Mouse (Mus musculus) neural tube, embryonic 12.5 days (tissue): ENCODE data around the gene Frrs1l. TPM values are rescaled to one million over a fixed set of nuclear protein-coding genes. Genes with fewer than 3 reads are reported as not detected.

Experiments used
- ATAC-seq: fragments of 200-750 bp; cut with Nextera tagmentation; 2 replicates; pipeline ENCODE4 v1.8.0; 2017; ENCODE audit warnings: low read depth, mild to moderate bottlenecking, moderate TSS enrichment, moderate library complexity; ENCODE audit not compliant: low FRiP score
- H3K27ac ChIP-seq: fragments of 300-500 bp; sonication (generic); 2 replicates; pipeline ENCODE4 v1.5.1; 2016
- H3K27me3 ChIP-seq: fragments of 300-500 bp; sonication (generic); replicated peaks from 2 replicates; pipeline ENCODE4 v1.6.1; 2016; ENCODE audit warnings: mild to moderate bottlenecking
- H3K36me3 ChIP-seq: fragments of 300-500 bp; sonication (generic); 2 replicates; pipeline ENCODE4 v1.6.1; 2016; ENCODE audit warnings: mild to moderate bottlenecking
- H3K4me1 ChIP-seq: fragments of 300-500 bp; sonication (generic); 2 replicates; pipeline ENCODE4 v1.6.1; 2016
- H3K4me2 ChIP-seq: fragments of 300-500 bp; sonication (generic); replicated peaks from 2 replicates; pipeline ENCODE4 v1.6.1; 2016; ENCODE audit warnings: mild to moderate bottlenecking
- H3K4me3 ChIP-seq: fragments of 300-500 bp; sonication (generic); 2 replicates; pipeline ENCODE4 v1.5.1; 2016
- H3K9ac ChIP-seq: fragments of 300-500 bp; sonication (generic); 2 replicates; pipeline ENCODE4 v1.6.1; 2016; ENCODE audit warnings: mild to moderate bottlenecking
- H3K9me3 ChIP-seq: fragments of 300-500 bp; sonication (generic); 2 replicates; pipeline ENCODE4 v1.6.1; 2016; ENCODE audit warnings: mild to moderate bottlenecking
- WGBS: fragments of 180-500 bp; shearing (Covaris S2); methylation state at CpG from one replicate; pipeline ENCODE4 v1.1.7; 2016; 5-methylcytosine and 5-hydroxymethylcytosine counted together
- polyA plus RNA-seq: library from polyadenylated mRNA; unstranded; fragments of >200 nt; fragmentation: Nextera tagmentation; extraction: Ambion mirVana; gene quantifications from 2 replicates; pipeline ENCODE4 v1.2.1, GENCODE M21; 2016

Frrs1l gene
- polyA plus RNA-seq, 1 experiment from 2014 or later: 11.9 TPM

DNA sequence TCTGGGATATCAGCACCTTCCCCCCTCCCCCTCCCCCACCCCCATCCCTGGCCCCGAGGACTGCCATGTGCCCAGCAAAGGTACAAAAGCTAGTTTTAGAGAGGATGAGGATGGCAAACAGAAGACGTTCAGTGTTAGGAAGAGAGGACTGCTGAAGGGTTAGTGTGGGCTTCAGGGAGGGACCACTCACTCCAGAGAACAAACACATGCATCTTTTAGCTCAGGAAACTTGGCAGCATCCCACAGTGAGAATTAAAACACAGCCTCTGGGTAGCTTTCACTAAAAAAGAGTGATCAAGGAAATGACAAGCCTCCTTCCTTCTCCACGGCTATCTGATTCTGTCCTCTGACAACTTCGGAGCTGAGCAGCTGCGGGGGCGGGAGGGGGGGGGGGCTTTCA lies 20.7 kb upstream of the Frrs1l start:
- no peak overlapping the region for H3K4me3 ChIP-seq
- H3K27me3 ChIP-seq: no peaks in the 10 kb centered on the region
- no peak for ATAC-seq
- no peaks in the 10 kb centered on the region for H3K36me3 ChIP-seq
- no peak overlapping the region for H3K4me2 ChIP-seq
- no peak overlapping the region for H3K9ac ChIP-seq
- H3K4me1 ChIP-seq: no peaks in the 10 kb centered on the region
- WGBS: 30% methylated on average over 6 of the region's 6 CpGs
- H3K9me3 ChIP-seq: no peaks in the 10 kb centered on the region
- no peak overlapping the region for H3K27ac ChIP-seq

DNA sequence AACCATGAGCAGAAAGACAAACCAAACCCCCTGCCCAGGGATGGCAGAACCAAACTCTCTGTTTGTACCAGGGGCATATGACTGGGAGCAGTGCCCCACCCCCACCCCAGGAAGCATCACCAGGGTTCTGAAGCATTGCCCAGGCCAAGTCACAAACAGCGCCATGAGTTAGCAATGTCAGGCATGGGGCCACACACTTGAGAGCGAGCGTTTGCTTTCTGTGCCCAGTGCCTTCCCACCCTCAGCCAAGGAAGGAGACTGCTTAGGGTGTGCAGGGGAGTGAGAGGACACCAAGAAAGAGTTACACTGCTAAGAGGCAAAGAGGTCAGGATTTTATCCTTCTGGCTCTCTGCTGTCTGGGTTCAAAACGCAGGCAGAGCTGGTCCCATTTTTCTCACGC lies 20.2 kb upstream of the Frrs1l start:
- no peak for ATAC-seq
- no peaks in the 10 kb centered on the region for H3K4me1 ChIP-seq
- no peak overlapping the region for H3K27ac ChIP-seq
- no peak overlapping the region for H3K4me2 ChIP-seq
- H3K27me3 ChIP-seq: no peaks in the 10 kb centered on the region
- H3K36me3 ChIP-seq: no peaks in the 10 kb centered on the region
- H3K4me3 ChIP-seq: no peak overlapping the region
- no peaks in the 10 kb centered on the region for H3K9me3 ChIP-seq
- 56% methylated on average over 5 of the region's 5 CpGs for WGBS
- no peak overlapping the region for H3K9ac ChIP-seq

DNA sequence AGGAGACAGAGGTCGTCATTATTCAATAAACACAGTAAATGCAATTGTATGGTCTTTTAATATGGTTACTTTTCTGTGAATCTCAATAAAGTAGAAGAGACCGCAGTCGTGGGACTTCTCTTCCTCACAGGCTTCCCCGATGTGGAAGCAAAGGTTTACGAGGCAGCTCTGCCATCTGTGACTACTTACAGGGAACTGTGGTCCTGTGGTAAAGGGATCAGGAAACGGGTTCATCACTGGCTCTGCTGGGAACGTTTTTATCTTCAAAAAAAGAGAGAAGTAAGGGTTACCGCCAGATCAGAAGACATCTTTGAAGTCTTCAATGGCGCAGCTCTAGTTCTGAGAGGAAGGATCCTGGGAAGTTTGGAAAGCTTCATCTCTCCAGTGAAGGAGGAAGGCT lies 17.5 kb upstream of the Frrs1l start:
- no peak overlapping the region for H3K27ac ChIP-seq
- no peaks in the 10 kb centered on the region for H3K27me3 ChIP-seq
- no peaks in the 10 kb centered on the region for H3K9me3 ChIP-seq
- no peaks in the 10 kb centered on the region for H3K36me3 ChIP-seq
- H3K9ac ChIP-seq: no peak overlapping the region
- H3K4me2 ChIP-seq: no peak overlapping the region
- no peak for ATAC-seq
- no peak overlapping the region for H3K4me3 ChIP-seq
- WGBS: 74% methylated on average over 9 of the region's 9 CpGs
- no peaks in the 10 kb centered on the region for H3K4me1 ChIP-seq

DNA sequence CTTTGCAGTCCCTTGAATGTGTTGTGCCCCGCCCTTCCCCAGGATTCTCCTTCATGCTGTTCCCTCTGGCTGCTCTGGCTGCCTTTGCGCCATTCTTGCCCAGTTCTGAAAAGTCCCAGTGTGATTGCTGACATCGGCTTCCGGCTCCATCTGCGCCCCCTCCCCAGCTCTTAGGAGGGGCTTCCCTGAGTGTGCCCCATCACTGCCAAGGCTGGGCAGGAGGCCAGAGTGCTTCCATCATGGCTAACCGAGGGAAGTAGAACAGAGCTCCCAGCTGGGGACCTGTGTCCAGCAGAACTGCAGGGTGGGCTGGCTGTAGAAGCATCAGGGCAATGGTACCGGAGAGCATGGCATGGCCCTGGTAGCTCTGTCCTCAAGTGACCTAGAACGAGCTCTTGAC lies 14.8 kb upstream of the Frrs1l start:
- Histone ChIP-seq H3K27me3 (no peaks in the 10 kb centered on the region), H3K4me1 (no peaks in the 10 kb centered on the region), H3K27ac (no peak overlapping the region), H3K4me2 (no peak overlapping the region), H3K9me3 (no peaks in the 10 kb centered on the region), H3K9ac (no peak overlapping the region), H3K4me3 (no peak overlapping the region), H3K36me3 (no peaks in the 10 kb centered on the region)
- 81% methylated on average over 8 of the region's 8 CpGs for WGBS
- no peak for ATAC-seq

DNA sequence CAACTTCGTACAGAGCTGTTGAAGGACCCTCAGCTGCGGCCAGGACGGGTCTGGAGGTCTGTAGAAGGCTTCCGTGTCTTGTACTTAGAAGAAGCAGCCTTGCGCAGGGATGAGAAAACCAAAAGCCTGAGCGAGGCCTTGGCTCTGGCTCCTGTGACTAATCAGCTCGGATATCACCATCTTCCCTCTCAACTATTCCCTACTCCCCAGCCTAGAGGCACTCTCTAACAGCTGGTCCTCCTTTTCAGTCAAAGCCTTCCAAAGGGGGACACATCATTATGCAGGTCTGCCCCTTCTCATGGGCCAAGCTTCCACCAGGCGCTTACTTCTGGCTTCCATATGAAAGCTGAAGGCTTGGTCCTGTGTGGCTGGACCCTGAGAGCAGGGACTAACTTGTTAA lies 13.7 kb upstream of the Frrs1l start:
- WGBS: 86% methylated on average over 8 of the region's 8 CpGs
- no peak for ATAC-seq

DNA sequence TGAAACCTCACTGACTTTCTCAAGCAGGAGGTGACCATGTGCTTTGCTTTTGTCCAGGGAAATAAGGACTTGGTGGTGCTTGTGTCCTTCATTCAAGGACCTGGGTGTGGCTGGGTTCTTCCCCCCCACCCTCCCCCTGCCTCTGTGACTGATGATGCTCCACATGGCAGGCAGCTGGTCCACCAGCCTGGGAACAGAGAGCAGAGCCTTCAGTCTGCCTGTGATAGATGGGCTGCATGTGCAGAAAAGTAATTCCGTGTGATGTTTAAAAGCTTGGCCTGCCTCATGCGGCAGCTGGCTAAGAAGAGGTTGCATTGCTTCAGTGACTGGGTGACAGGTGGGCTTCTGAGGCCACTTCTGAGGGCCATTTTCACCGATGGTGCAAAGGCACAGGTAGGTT lies 12.6 kb upstream of the Frrs1l start:
- H3K27ac ChIP-seq: no peak overlapping the region
- no peaks in the 10 kb centered on the region for H3K4me1 ChIP-seq
- ATAC-seq: no peak
- no peak overlapping the region for H3K9ac ChIP-seq
- no peak overlapping the region for H3K4me3 ChIP-seq
- no peaks in the 10 kb centered on the region for H3K9me3 ChIP-seq
- no peaks in the 10 kb centered on the region for H3K27me3 ChIP-seq
- no peak overlapping the region for H3K4me2 ChIP-seq
- H3K36me3 ChIP-seq: no peaks in the 10 kb centered on the region
- WGBS: 51% methylated on average over 3 of the region's 3 CpGs

More for the DNA sequence above, 13.7 kb upstream of the Frrs1l start:
- Histone ChIP-seq H3K4me3 (no peak overlapping the region), H3K27me3 (no peaks in the 10 kb centered on the region), H3K9me3 (no peaks in the 10 kb centered on the region), H3K4me1 (no peaks in the 10 kb centered on the region), H3K27ac (no peak overlapping the region), H3K9ac (no peak overlapping the region), H3K36me3 (no peaks in the 10 kb centered on the region), H3K4me2 (no peak overlapping the region)

DNA sequence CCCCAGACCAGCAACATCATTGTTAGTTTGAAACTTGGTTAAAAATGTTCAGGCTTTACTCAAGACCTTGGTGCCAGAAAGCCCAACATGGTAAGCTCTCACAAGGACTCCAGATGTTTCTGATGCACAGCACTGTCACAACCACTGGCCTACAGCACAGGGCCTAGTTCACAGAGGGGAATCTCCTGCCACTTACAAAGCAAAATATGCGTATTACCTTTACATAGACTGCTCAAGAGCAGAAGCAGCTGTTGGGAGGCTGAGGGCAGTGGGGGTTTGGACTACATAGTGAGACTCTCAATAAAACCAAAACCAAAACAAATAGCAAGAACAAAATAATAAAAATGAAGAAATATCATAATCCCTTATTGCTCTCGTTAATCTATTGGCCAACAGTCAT lies 11.2 kb upstream of the Frrs1l start:
- WGBS: 88% methylated on average over 2 of the region's 2 CpGs
- Histone ChIP-seq H3K9ac (no peak overlapping the region), H3K4me2 (no peak overlapping the region)

DNA sequence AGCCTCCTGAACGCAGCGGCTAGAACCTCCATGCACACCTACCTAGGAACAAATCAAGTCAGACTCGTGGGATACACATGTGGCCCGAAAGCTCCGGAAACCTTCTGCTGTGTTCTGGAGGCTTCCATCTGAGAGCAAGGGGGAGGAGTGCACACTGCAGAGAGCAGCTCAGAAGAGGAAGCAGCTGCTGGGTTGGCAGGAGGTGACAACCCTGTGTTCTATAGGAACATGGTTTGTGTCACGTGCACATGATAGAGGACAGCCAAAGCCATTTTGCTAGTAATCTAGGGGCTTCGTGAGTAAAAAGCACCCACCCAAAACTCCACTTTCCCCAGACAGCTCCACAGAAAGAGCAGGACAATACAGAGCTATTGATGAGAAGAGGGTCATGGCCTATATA lies 3.1 kb upstream of the Frrs1l start:
- H3K9me3 ChIP-seq: no peaks in the 10 kb centered on the region
- peaks cover 10% of the 10 kb centered on the region for H3K27me3 ChIP-seq
- WGBS: 86% methylated on average over 7 of the region's 7 CpGs
- no peaks in the 10 kb centered on the region; the same call in 1 of the 2 replicates for H3K4me1 ChIP-seq
- no peak for ATAC-seq
- no peak overlapping the region for H3K9ac ChIP-seq
- H3K4me2 ChIP-seq: no peak overlapping the region
- no peak overlapping the region for H3K4me3 ChIP-seq
- no peaks in the 10 kb centered on the region for H3K36me3 ChIP-seq
- H3K27ac ChIP-seq: no peak overlapping the region

More for the DNA sequence above, 11.2 kb upstream of the Frrs1l start:
- H3K27me3 ChIP-seq: no peaks in the 10 kb centered on the region
- H3K27ac ChIP-seq: no peak overlapping the region
- no peaks in the 10 kb centered on the region for H3K36me3 ChIP-seq
- no peak overlapping the region for H3K4me3 ChIP-seq
- no peaks in the 10 kb centered on the region for H3K9me3 ChIP-seq
- no peaks in the 10 kb centered on the region for H3K4me1 ChIP-seq
- no peak for ATAC-seq

DNA sequence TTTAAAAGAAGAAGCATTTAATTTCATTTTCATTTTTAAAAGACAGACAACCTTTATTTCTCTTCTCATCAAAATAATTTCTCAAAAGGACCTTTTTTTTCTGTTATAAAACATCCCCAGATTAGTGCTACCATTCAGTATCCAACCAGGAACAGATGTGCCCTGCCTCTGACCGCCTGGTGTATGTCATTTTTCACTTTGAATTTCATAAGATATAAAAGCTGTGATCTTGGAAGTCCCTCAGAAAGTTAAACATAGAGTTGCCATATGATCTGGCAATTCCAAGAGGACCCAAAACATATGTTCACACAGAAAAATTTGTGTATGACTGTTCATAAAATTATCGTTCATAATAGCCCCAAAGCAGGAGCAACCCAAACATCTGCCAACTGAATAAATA lies 1.8 kb upstream of the Frrs1l start:
- no peak for ATAC-seq
- Histone ChIP-seq H3K4me1 (no peaks in the 10 kb centered on the region; the same call in 1 of the 2 replicates), H3K27ac (no peak overlapping the region), H3K4me2 (no peak overlapping the region), H3K27me3 (peaks cover 10% of the 10 kb centered on the region), H3K9ac (no peak overlapping the region), H3K36me3 (no peaks in the 10 kb centered on the region), H3K4me3 (no peak overlapping the region), H3K9me3 (no peaks in the 10 kb centered on the region)
- WGBS: 80% methylated on average over 2 of the region's 2 CpGs

DNA sequence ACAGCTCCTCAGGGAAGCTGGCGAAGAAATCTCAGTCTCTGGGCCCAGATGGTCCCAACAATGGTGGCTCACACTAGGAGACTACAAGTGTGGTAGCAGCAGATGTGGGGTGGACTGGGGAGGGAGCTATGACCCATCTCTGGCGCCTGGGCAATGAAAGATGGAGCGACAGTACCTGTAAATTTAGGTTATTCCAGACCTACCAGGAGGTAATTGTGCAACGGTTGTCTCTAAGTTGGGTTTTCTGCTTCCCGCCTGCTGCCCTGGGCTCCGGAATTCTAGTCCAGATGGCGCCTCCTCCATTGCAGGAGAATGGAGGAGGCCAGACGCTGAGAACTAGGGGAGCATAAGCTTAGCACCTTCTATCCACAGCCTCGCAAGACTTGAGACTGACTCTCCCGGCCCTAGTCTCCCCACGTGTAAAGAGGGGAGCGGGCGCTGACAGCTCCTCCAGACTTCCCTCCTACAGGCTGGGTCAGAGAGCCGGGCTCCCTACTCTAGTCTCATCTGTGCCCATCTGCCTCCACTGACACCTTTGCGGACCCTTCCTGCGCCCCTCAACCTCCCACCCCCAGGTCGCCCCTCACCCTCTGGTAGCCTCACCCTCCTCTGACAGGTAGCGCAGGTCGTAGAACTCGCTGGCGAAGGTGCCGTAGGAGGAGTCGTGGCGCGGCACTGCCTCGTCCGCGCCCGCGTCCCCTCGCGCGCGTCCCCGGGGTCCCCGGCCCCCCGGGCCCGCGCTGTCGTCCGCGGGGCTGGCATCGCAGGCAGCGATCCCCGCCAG lies 568 bp downstream of the Frrs1l start:
- no peaks in the 10 kb centered on the region for H3K36me3 ChIP-seq
- peak; percentile 80 for ATAC-seq
- H3K4me1 ChIP-seq: no peaks in the 10 kb centered on the region; the same call in 1 of the 2 replicates
- under 1% methylated on average over 37 of the region's 45 CpGs for WGBS
- H3K9me3 ChIP-seq: no peaks in the 10 kb centered on the region
- peak overlapping the region; percentile 75 for H3K9ac ChIP-seq
- H3K27me3 ChIP-seq: peaks cover 10% of the 10 kb centered on the region
- no peak overlapping the region for H3K27ac ChIP-seq
- H3K4me2 ChIP-seq: peak overlapping the region; percentile 92
- peak overlapping the region; percentile 72 for H3K4me3 ChIP-seq

DNA sequence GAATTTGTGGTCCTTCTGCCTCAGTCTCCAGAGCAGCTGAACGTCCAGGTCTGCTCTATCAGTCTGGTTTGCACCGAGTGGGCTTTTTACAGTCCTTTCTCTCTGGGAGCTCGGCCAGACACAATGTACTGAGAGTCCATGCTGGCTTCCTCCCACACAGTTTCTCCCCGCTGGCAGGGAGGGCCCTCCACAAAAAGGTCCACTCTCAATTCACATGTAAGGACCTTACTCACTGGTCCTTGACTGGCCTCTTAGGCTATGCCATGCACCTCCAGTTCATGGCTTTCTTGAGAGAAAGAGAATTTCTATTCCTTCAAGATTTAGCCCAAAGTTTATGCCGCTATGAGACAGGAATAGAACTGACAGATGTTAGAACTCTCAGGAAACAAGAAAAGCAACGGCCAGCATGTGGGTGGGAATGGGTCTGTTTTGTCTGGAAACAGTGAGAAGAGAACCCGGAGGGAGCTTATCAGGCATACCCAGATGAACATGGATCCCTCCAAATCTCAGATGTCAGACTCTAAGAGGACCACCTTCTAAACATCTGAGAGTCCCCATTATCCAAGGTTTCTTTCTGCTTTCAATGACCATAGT lies 24.5 kb downstream of the Frrs1l start:
- Histone ChIP-seq H3K4me3 (no peak overlapping the region), H3K27me3 (no peaks in the 10 kb centered on the region), H3K4me2 (no peak overlapping the region), H3K4me1 (no peaks in the 10 kb centered on the region), H3K36me3 (0 out of 2 replicates have a peak, but pooled peaks cover 6% of the 10 kb centered on the region), H3K27ac (no peak overlapping the region), H3K9me3 (no peaks in the 10 kb centered on the region), H3K9ac (no peak overlapping the region)
- ATAC-seq: no peak
- WGBS: 76% methylated on average over 7 of the region's 7 CpGs

DNA sequence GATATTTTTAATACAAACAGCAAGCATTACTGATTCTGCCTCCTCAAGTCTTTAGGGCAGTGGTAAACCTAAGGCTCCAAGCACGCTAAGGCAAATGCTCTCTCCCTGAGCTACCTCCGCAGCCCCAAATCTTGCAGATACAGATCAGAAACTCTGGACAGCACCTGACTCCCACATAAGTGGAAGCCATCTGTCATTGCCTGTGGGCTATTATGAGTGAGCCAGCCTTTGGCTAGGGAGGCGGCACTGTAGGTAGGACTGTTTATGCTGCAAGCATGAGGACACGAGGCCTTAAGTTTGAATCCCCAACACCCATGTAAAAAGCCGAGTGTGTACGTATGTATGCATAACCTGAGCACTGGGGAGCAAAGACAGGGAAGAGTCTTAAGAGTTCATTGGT lies 26.5 kb downstream of the Frrs1l start:
- no peak overlapping the region for H3K27ac ChIP-seq
- H3K9me3 ChIP-seq: no peaks in the 10 kb centered on the region
- no peaks in the 10 kb centered on the region for H3K27me3 ChIP-seq
- no peak overlapping the region for H3K4me2 ChIP-seq
- ATAC-seq: no peak
- no peak overlapping the region for H3K9ac ChIP-seq
- H3K4me1 ChIP-seq: no peaks in the 10 kb centered on the region
- 0 out of 2 replicates have a peak, but pooled peaks cover 6% of the 10 kb centered on the region for H3K36me3 ChIP-seq
- WGBS: 91% methylated on average over 6 of the region's 6 CpGs
- H3K4me3 ChIP-seq: no peak overlapping the region
